Mouse (Mus musculus) cerebellum, adult 2 months (tissue): ENCODE measurements around the gene Rimbp3.

ENCODE experiments used
- CTCF ChIP-seq: fragments of 200-500 bp; IDR thresholded peaks from 2 replicates; pipeline ENCODE4 v1.5.1; 2011; ENCODE audit warnings: low read depth, mild to moderate bottlenecking, control low read depth, low read length, moderate library complexity, borderline replicate concordance; ENCODE audit not compliant: insufficient read depth
- POLR2A ChIP-seq: fragments of 200-500 bp; IDR thresholded peaks from 2 replicates; pipeline ENCODE4 v1.6.1; 2011; ENCODE audit warnings: low read length, control low read depth, borderline replicate concordance; ENCODE audit not compliant: insufficient read depth

GRCm38 (mm10) chr16:17255270-17255669, 46.9 kb downstream of the Rimbp3 start:
- TF ChIP-seq CTCF (no peak), POLR2A (no peak)
